Mouse (Mus musculus) kidney, postnatal 0 days (tissue): ENCODE results near the gene Slc16a14. TPM values are rescaled to one million over a fixed set of nuclear protein-coding genes. Genes with fewer than 3 reads are reported as not detected.
A peak's percentile ranks its signal among the peaks of the same experiment; 100 is the strongest.

Source experiments
- ATAC-seq: fragments of 200-750 bp; cut with Nextera tagmentation; replicated peaks from 2 replicates; pipeline ENCODE4 v1.8.0; 2017; ENCODE audit warnings: low read depth, moderate number of reproducible peaks, moderate TSS enrichment, moderate library complexity; ENCODE audit not compliant: low FRiP score
- DNase-seq: peaks from one replicate; pipeline ENCODE4 v3.0.0-alpha.2; 2016; ENCODE audit warnings: low spot score
- H3K27ac ChIP-seq: fragments of 300-500 bp; sonication (generic); 2 replicates; pipeline ENCODE4 v1.5.1; 2014; ENCODE audit warnings: mild to moderate bottlenecking
- H3K27me3 ChIP-seq: fragments of 300-500 bp; sonication (generic); 2 replicates; pipeline ENCODE4 v1.6.1; 2014; ENCODE audit warnings: low read length, mixed read lengths; ENCODE audit not compliant: insufficient read depth
- H3K36me3 ChIP-seq: fragments of 300-500 bp; sonication (generic); 2 replicates; pipeline ENCODE4 v1.6.1; 2014; ENCODE audit warnings: low read length, mixed read lengths; ENCODE audit not compliant: insufficient read depth
- H3K4me1 ChIP-seq: fragments of 300-500 bp; sonication (generic); replicated peaks from 2 replicates; pipeline ENCODE4 v1.6.1; 2014; ENCODE audit warnings: antibody characterized with exemption, low read length, mixed read lengths; ENCODE audit not compliant: insufficient read depth
- H3K4me2 ChIP-seq: fragments of 300-500 bp; sonication (generic); 2 replicates; pipeline ENCODE4 v1.6.1; 2014; ENCODE audit warnings: mild to moderate bottlenecking, low read length, moderate library complexity, mixed read lengths
- H3K4me3 ChIP-seq: fragments of 300-500 bp; sonication (generic); replicated peaks from 2 replicates; pipeline ENCODE4 v1.5.1; 2014; ENCODE audit warnings: low read depth, low read length
- H3K9ac ChIP-seq: fragments of 300-500 bp; sonication (generic); 2 replicates; pipeline ENCODE4 v1.6.1; 2014; ENCODE audit warnings: low read depth, low read length
- H3K9me3 ChIP-seq: fragments of 300-500 bp; sonication (generic); replicated peaks from 2 replicates; pipeline ENCODE4 v1.6.1; 2016; ENCODE audit warnings: low read length, inconsistent platforms, mixed read lengths
- CTCF ChIP-seq: IDR thresholded peaks from 2 replicates; pipeline ENCODE4 v1.5.1; 2016; ENCODE audit warnings: antibody characterized with exemption, low read depth, mild to moderate bottlenecking, moderate library complexity
- WGBS: fragments of 180-500 bp; shearing (Covaris S2); extraction: QIAGEN DNeasy Blood & Tissue Kit; methylation state at CpG from one replicate; pipeline ENCODE4 v1.1.7; 2014; 5-methylcytosine and 5-hydroxymethylcytosine counted together
- polyA plus RNA-seq: library from polyadenylated mRNA; unstranded; fragments of >200 nt; fragmentation: Nextera tagmentation; extraction: Ambion mirVana; gene quantifications from 2 replicates; pipeline ENCODE4 v1.2.1, GENCODE M21; 2015

The Slc16a14 gene
- polyA plus RNA-seq, 1 experiment from 2014 or later: 0.45 TPM

DNA sequence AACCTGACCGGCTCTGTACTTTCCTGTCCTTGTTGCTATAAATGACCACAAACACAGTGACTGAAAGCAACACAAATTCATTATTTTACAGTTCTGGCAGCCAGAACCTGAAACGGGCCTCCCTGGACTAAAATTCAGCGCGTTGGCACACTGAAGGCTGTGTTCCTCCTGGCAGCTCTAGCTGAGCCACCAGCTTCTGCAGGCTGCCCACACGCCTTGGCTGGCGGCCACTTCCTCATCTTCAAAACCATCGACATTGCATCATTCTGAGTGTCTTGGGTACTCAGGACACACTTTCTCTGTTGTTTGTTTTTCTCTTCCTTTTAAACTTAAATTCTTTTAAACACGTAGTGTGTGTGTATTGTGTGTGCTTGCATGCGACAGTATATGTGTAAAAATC is 734 bp upstream of the Slc16a14 start:
- H3K4me1 ChIP-seq: peaks cover 6% of the 10 kb centered on the region; the same call in 1 of the 2 replicates
- no peak overlapping the region for H3K4me2 ChIP-seq
- DNase-seq (no peak), ATAC-seq (no peak)
- WGBS: 74% methylated on average over 9 of the region's 9 CpGs
- H3K36me3 ChIP-seq: no peaks in the 10 kb centered on the region
- no peaks in the 10 kb centered on the region for H3K9me3 ChIP-seq
- no peak for TF ChIP-seq CTCF
- no peak overlapping the region for H3K27ac ChIP-seq
- H3K27me3 ChIP-seq: peaks cover 15% of the 10 kb centered on the region; the same call in 1 of the 2 replicates
- no peak overlapping the region for H3K4me3 ChIP-seq
- no peak overlapping the region for H3K9ac ChIP-seq

DNA sequence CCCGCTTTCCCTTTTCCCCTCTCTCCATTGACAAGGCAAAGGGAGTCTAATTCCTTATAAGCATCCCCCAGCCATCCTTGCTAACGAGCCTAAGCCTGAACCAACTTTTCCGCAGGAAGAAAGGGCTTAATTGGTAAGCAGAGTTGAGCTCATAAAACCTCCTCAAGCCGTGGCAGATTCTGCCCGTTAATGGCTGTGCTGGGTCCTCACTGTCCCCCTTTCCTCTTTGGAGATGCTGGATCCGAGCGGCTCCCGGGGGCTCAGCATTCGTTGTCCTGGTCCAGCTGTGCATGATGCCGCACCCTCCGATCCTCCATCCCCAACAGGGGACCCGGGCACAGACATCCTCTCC is 807 bp downstream of the Slc16a14 start:
- Histone ChIP-seq H3K9ac (peak overlapping the region; percentile 47), H3K27ac (no peak overlapping the region), H3K4me2 (peak overlapping the region; percentile 93), H3K36me3 (no peaks in the 10 kb centered on the region), H3K4me1 (peaks cover 6% of the 10 kb centered on the region; the same call in 1 of the 2 replicates), H3K4me3 (peak overlapping the region; percentile 47), H3K9me3 (no peaks in the 10 kb centered on the region), H3K27me3 (peaks cover 15% of the 10 kb centered on the region; the same call in 1 of the 2 replicates)
- no peak for ATAC-seq
- TF ChIP-seq CTCF: no peak
- WGBS: 1% methylated on average over 12 of the region's 12 CpGs
- peak; percentile 25 for DNase-seq

DNA sequence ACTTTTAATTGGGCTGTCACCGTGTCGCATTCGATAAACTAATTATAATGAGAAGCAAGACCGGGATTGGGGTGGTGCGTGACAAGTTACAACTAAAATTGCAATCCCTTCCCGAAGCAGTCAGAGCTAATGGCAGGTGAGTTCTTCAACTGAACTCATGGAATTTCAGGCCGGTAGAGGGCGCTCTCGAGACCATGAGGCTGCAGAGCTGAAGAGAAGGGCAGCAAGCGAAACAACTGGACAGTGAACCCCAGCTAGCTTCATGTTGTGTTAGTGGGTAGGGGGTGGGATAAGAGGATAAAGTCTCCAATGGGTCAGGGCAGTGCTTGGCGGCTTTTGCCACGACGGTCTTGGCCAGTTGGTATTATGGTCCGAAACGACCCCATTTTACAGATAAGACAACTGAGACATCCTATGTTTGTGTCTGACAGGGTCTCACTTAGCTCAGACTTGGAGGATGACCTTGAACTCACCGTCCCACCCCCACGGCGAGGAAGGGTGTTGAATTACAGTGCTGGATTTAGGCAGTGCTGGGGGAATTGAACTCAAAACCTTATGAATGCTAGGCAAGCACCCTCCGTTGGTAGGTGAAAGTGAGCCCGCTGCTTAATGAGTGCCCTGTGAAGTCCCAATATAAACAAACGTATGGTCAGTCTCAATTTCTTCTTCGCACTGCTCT is 1.3 kb downstream of the Slc16a14 start:
- DNase-seq (peak; percentile 75), ATAC-seq (0 out of 2 replicates have a peak, but pooled peaks have one; percentile 43)
- Histone ChIP-seq H3K9ac (no peak overlapping the region), H3K4me3 (peak overlapping the region; percentile 47), H3K36me3 (no peaks in the 10 kb centered on the region), H3K9me3 (no peaks in the 10 kb centered on the region), H3K27me3 (peaks cover 15% of the 10 kb centered on the region; the same call in 1 of the 2 replicates), H3K4me2 (peak overlapping the region; percentile 93), H3K4me1 (peaks cover 6% of the 10 kb centered on the region; the same call in 1 of the 2 replicates), H3K27ac (no peak overlapping the region)
- WGBS: 12% methylated on average over 22 of the region's 22 CpGs
- TF ChIP-seq CTCF: peak; percentile 81

DNA sequence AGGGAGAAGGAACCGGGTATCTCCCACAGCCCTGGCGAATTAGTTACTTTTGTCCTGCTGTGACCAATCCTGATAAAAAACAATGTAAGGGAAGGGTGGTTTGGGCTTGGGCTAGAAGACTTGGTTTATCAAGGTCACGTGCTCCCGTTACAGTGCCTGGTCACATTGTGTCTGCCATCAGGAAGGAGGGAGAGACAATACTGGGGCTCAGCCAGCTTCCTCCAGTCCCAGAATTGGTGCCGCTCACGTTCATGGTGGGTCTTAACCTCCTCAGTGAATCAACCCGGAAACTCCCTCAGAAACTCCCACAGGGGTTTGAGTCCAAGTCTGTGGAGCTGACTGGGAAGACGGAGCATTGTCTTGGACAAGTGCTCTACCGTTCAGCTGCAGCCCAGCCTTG is 9.3 kb downstream of the Slc16a14 start:
- Histone ChIP-seq H3K9ac (no peak overlapping the region), H3K4me2 (no peak overlapping the region), H3K4me1 (no peaks in the 10 kb centered on the region), H3K27ac (no peak overlapping the region), H3K9me3 (no peaks in the 10 kb centered on the region), H3K36me3 (no peaks in the 10 kb centered on the region), H3K4me3 (no peak overlapping the region), H3K27me3 (no peaks in the 10 kb centered on the region)
- TF ChIP-seq CTCF: no peak
- ATAC-seq (no peak), DNase-seq (no peak)
- 68% methylated on average over 9 of the region's 9 CpGs for WGBS

DNA sequence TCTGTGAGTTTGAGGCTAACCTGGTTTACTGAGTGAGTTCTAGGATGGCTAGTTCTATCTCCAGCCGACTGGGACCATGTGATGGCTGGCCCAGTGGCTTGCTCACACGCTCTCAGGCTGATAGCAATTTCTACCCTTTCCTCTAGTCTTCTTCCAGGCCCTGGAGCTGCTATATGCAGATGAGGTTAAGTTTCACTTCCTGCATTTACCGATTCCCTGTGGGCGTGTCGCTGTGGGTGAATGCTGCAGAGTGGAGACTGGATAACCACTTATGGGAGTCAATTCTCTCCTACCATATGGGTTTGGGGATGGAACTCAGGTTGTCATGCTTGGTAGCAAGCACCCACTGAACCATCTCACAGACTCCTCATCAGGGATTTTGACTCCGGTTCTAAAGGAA is 10.8 kb downstream of the Slc16a14 start:
- H3K27ac ChIP-seq: no peak overlapping the region
- no peak for TF ChIP-seq CTCF
- DNase-seq: no peak
- no peak overlapping the region for H3K4me2 ChIP-seq
- no peaks in the 10 kb centered on the region for H3K4me1 ChIP-seq
- no peaks in the 10 kb centered on the region for H3K9me3 ChIP-seq
- H3K36me3 ChIP-seq: no peaks in the 10 kb centered on the region
- WGBS: 70% methylated on average over 6 of the region's 6 CpGs
- no peak for ATAC-seq
- no peak overlapping the region for H3K4me3 ChIP-seq
- no peak overlapping the region for H3K9ac ChIP-seq
- H3K27me3 ChIP-seq: no peaks in the 10 kb centered on the region

DNA sequence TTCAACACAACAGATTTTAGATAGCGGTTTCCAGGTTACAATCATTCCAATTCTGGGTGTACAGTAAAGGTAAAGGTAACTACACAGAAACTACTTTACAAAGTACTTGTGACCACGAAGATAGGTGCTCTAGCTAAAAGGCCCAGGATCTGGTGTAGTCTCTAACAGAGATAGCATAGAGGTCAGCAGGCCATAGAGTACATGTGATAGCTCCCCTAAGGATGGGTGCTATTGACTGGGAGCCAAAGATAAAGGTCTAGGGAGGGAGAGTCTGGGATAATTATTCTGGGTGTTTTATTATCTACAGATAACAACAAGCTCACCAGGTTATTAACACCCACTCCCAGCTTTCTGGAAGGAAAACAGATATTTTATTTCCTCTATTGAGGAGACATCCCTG is 11.5 kb downstream of the Slc16a14 start:
- Histone ChIP-seq H3K27me3 (no peaks in the 10 kb centered on the region), H3K36me3 (no peaks in the 10 kb centered on the region), H3K9ac (no peak overlapping the region), H3K4me2 (no peak overlapping the region), H3K9me3 (no peaks in the 10 kb centered on the region), H3K27ac (no peak overlapping the region), H3K4me3 (no peak overlapping the region), H3K4me1 (no peaks in the 10 kb centered on the region)
- no peak for DNase-seq
- WGBS: 86% methylated on average over 2 of the region's 2 CpGs
- TF ChIP-seq CTCF: no peak
- no peak for ATAC-seq
